Mouse (Mus musculus) CH12.LX (cell line): ENCODE data around the gene Clec3a.

ENCODE experiments used
- CTCF ChIP-seq, 2 experiments: IDR thresholded peaks in 1 of 2; conservative IDR thresholded peaks in 1 of 2; 2 replicates each; pipeline ENCODE4 v1.5.1; 2011 to 2012; ENCODE audit warnings: low read depth in 2 of 2, low read length in 2 of 2, improper control_type of control experiment in 1 of 2, inconsistent platforms in 1 of 2, mild to moderate bottlenecking in 1 of 2, moderate library complexity in 1 of 2
- E2F4 ChIP-seq: IDR thresholded peaks from 2 replicates; pipeline ENCODE4 v1.6.1; 2011; ENCODE audit warnings: low read depth, low read length, improper control_type of control experiment; ENCODE audit not compliant: insufficient replicate concordance
- EP300 ChIP-seq: IDR thresholded peaks from 2 replicates; pipeline ENCODE4 v1.6.1; 2011; ENCODE audit warnings: low read length, improper control_type of control experiment
- IRF4 ChIP-seq: IDR thresholded peaks from 2 replicates; pipeline ENCODE4 v1.6.1; 2014; ENCODE audit warnings: low read depth, mild to moderate bottlenecking, inconsistent platforms, low read length, improper control_type of control experiment
- MAX ChIP-seq: IDR thresholded peaks from 2 replicates; pipeline ENCODE4 v1.6.1; 2011; ENCODE audit warnings: low read length, improper control_type of control experiment
- POLR2A ChIP-seq: IDR thresholded peaks from 2 replicates; pipeline ENCODE4 v1.6.1; 2011; ENCODE audit warnings: low read depth, mild to moderate bottlenecking, improper control_type of control experiment, low read length
- POLR2AphosphoS2 ChIP-seq: IDR thresholded peaks from 2 replicates; pipeline ENCODE4 v1.6.1; 2011; ENCODE audit warnings: low read depth, low read length, improper control_type of control experiment

- no peak for TF ChIP-seq POLR2AphosphoS2
- no peak for TF ChIP-seq E2F4
- no peak for TF ChIP-seq EP300
- no peak for TF ChIP-seq CTCF (conservative IDR thresholded peaks at IDR 0.05 in 1 of 2, IDR thresholded peaks at IDR 0.05 in 1 of 2; ENCODE audit: low read depth in 2 of 2, low read length in 2 of 2)
- no peak for TF ChIP-seq MAX
- TF ChIP-seq IRF4 = no peak
- no peak for TF ChIP-seq POLR2A
Measured at GRCm38 (mm10) chr8:114374390-114374789, 43.5 kb upstream of the Clec3a start.
